Mouse (Mus musculus) erythroblast, embryonic 14.5 days (primary cell): ENCODE results near the gene Zfp382. TPM values are rescaled to one million over a fixed set of nuclear protein-coding genes. Genes with fewer than 3 reads are reported as not detected.
"Not testable (repeated sequence)": the region's sequence is repeated elsewhere in the genome, so short reads cannot be mapped to it uniquely, and the experiment has no call there.

ENCODE experiments used
- H3K27me3 ChIP-seq: 2 replicates; pipeline ENCODE4 v1.6.1; 2012; ENCODE audit warnings: inconsistent platforms; ENCODE audit not compliant: control insufficient read depth
- H3K36me3 ChIP-seq: 2 replicates; pipeline ENCODE4 v1.6.1; 2012; ENCODE audit warnings: mild to moderate bottlenecking, inconsistent platforms; ENCODE audit not compliant: control insufficient read depth
- H3K4me1 ChIP-seq: 2 replicates; pipeline ENCODE4 v1.6.1; 2012; ENCODE audit warnings: inconsistent platforms; ENCODE audit not compliant: control insufficient read depth
- H3K4me3 ChIP-seq: replicated peaks from 2 replicates; pipeline ENCODE3; 2012; ENCODE audit warnings: moderate library complexity, mild to moderate bottlenecking, inconsistent platforms
- H3K9me3 ChIP-seq: 2 replicates; pipeline ENCODE4 v1.6.1; 2012; ENCODE audit warnings: low read length, inconsistent platforms, mixed read lengths; ENCODE audit not compliant: control insufficient read depth
- GATA1 ChIP-seq: IDR thresholded peaks from 2 replicates; pipeline ENCODE4 v1.6.1; 2012; ENCODE audit warnings: low read length, inconsistent platforms, mixed read lengths
- TAL1 ChIP-seq: IDR thresholded peaks from 3 replicates; pipeline ENCODE4 v1.6.1; 2012; ENCODE audit warnings: low read length, inconsistent platforms, mixed read lengths
- polyA plus RNA-seq: library from polyadenylated mRNA; stranded (reverse); fragments of >175 nt; gene quantifications from 2 replicates; pipeline ENCODE4 v1.2.3, GENCODE M21; 2012

The Zfp382 gene
- polyA plus RNA-seq, 1 experiment, result not detected

GRCm38 (mm10) chr7:30093918-30094415, 27.8 kb upstream of the Zfp382 start:
- Histone ChIP-seq H3K36me3 (no peaks in the 10 kb centered on the region; the same call in 1 of the 2 replicates), H3K27me3 (no peaks in the 10 kb centered on the region), H3K9me3 (no peaks in the 10 kb centered on the region), H3K4me3 (peak overlapping the region; percentile 75), H3K4me1 (peaks cover 59% of the 10 kb centered on the region)
- TF ChIP-seq GATA1, result no peak
- no peak for TF ChIP-seq TAL1

DNA sequence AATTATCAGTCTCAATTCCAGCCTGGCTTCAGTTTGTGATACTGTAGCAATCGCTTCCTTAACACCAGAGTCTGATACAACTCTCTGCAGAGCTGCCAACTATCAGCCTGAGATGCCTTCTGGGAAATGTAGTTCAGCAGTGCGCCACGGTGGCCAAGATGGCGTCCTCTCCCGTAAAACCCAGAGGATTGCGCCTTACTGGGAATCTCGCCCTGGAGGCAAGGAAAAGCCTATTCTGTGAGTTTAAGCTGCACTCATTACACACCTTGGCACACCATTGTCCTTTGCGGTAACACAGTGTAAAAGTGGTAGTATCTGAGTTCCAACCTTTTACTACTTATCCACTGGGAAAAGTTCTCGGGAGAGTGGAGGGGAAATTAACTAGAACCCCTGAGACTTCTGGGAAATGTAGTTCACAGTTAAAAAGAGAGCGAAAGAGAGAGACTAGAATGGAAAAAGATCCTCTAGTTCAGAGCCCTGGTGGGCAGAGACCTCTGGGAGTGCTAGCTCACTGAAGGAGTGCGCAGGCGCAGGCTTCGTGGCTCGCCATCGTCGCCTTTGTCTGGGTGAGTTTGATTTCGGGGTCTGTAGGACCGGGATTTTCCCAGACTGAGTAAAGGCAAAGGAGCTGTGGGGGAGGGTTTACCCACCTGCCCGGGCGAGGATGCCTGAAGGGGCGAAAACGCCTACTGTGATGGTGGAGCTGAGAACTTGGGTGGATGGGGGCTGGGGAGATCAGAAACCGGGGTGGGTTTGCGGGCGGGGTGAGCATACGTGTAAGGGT, 26.9 kb upstream of the Zfp382 start, which contains the start of gene Zfp260:
Gene Zfp260, plus strand, starts transcription at position 132 of the 784 bp plus-strand sequence.
- H3K36me3 ChIP-seq, result no peaks in the 10 kb centered on the region; the same call in 1 of the 2 replicates
- H3K27me3 ChIP-seq, result no peaks in the 10 kb centered on the region
- TF ChIP-seq GATA1 (no peak; the same call in 1 of the 2 replicates), TAL1 (no peak)
- H3K4me1 ChIP-seq, result peaks cover 50% of the 10 kb centered on the region
- H3K9me3 ChIP-seq, result no peaks in the 10 kb centered on the region
- peak within 1 kb of the TSS; percentile 75 for H3K4me3 ChIP-seq

- Histone ChIP-seq H3K4me1 (peaks cover 46% of the 10 kb centered on the region), H3K4me3 (peak overlapping the region; percentile 75), H3K27me3 (no peaks in the 10 kb centered on the region), H3K9me3 (no peaks in the 10 kb centered on the region), H3K36me3 (no peaks in the 10 kb centered on the region; the same call in 1 of the 2 replicates)
- no peak for TF ChIP-seq TAL1
- no peak for TF ChIP-seq GATA1
Observed at GRCm38 (mm10) chr7:30095551-30096125, 26.1 kb upstream of the Zfp382 start.

DNA sequence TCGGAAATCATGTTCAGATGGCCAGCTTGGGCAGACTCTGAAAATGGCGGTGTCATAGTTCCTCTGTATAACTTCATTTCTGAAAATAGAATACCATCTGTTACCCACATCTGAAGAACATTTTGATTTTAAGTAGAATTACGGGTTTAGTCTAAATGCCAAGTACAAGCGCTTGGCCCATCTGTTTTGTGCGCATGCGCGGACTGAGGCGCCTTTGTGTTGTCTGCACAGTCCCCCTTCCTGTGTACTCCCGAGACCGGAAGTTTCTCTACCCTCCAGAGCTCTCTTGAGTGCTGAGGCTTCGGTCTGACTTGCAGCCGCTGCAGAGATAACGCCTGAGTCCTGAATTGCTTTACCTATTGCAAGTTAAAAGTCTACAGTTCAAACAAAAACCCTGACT, 22.4 kb upstream of the Zfp382 start:
- Histone ChIP-seq H3K27me3 (no peaks in the 10 kb centered on the region), H3K4me3 (no peak overlapping the region), H3K4me1 (peaks cover 29% of the 10 kb centered on the region), H3K9me3 (peaks cover 4% of the 10 kb centered on the region), H3K36me3 (peaks cover 16% of the 10 kb centered on the region)
- TF ChIP-seq TAL1, result no peak
- no peak for TF ChIP-seq GATA1

- Histone ChIP-seq H3K36me3 (no peaks in the 10 kb centered on the region), H3K27me3 (no peaks in the 10 kb centered on the region), H3K4me1 (peaks cover 6% of the 10 kb centered on the region), H3K4me3 (no peak overlapping the region), H3K9me3 (peaks cover 36% of the 10 kb centered on the region)
- TF ChIP-seq GATA1, result no peak
- TF ChIP-seq TAL1, result no peak
Observed at GRCm38 (mm10) chr7:30116076-30116475, 5.7 kb upstream of the Zfp382 start.

- peaks cover 36% of the 10 kb centered on the region for H3K9me3 ChIP-seq
- not testable (repeated sequence) for H3K4me3 ChIP-seq, H3K27me3 ChIP-seq, H3K36me3 ChIP-seq
- peaks cover 22% of the 10 kb centered on the region for H3K4me1 ChIP-seq
Observed at GRCm38 (mm10) chr7:30117935-30118334, 3.8 kb upstream of the Zfp382 start.

- peaks cover 22% of the 10 kb centered on the region for H3K4me1 ChIP-seq
- H3K4me3 ChIP-seq, result peak overlapping the region; percentile 84
- H3K9me3 ChIP-seq, result peaks cover 8% of the 10 kb centered on the region
- H3K27me3 ChIP-seq, result no peaks in the 10 kb centered on the region
- TF ChIP-seq TAL1 (no peak), GATA1 (no peak)
- no peaks in the 10 kb centered on the region for H3K36me3 ChIP-seq
Observed at GRCm38 (mm10) chr7:30122188-30122530, 417 bp downstream of the Zfp382 start.

DNA sequence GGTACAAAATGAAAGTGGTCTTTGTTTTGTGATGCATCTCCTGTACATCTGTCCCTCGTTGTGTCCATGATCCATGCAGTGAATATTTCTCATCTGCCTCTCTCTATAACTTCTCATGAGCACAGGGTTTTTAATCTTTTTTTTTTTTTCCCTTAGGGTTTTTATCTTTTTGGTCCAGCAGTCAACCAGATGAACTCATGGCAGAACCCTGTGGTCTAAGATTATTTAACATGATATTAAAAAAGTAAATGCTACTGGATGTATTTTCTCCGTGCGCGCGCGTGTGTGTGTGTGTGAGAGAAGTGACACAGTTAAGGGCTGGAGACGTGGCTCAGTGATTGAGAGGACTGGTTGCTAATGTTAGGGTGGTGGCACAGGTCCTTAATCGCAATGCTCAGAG, 8.2 kb downstream of the Zfp382 start:
- Histone ChIP-seq H3K27me3 (no peaks in the 10 kb centered on the region), H3K36me3 (peaks cover 21% of the 10 kb centered on the region), H3K4me3 (no peak overlapping the region), H3K9me3 (peaks cover 7% of the 10 kb centered on the region), H3K4me1 (peaks cover 2% of the 10 kb centered on the region)
- no peak for TF ChIP-seq GATA1
- no peak for TF ChIP-seq TAL1

GRCm38 (mm10) chr7:30132396-30132795, 10.7 kb downstream of the Zfp382 start:
- no peaks in the 10 kb centered on the region for H3K27me3 ChIP-seq
- peaks cover 7% of the 10 kb centered on the region for H3K9me3 ChIP-seq
- H3K4me3 ChIP-seq, result no peak overlapping the region
- H3K36me3 ChIP-seq, result peaks cover 21% of the 10 kb centered on the region
- H3K4me1 ChIP-seq, result peaks cover 2% of the 10 kb centered on the region
- TF ChIP-seq TAL1, result no peak
- no peak for TF ChIP-seq GATA1
